Mouse (Mus musculus): ENCODE results near the gene Mmp28.

Mmp28 gene

DNA sequence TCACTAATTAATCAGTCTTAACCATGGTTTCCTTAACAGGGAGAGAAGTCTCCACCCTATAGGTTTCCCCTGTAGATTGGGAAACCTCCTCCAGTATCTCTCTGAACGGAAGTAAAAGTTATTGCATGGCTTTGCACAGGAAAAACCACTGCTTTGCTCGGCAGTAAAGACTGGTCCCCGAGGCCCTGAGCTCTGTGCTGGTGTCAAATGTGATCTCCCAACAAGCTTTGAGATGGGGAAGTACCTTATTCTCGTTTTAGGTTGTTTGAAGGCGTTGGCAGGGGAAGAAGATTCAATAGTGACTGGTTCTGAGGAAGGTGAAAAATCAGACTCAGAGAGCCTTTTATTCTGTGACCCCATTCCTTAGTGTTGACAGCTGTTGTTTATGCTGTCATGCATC is 64.1 kb downstream of the Mmp28 start:
- DNase-seq, result no peak

DNA sequence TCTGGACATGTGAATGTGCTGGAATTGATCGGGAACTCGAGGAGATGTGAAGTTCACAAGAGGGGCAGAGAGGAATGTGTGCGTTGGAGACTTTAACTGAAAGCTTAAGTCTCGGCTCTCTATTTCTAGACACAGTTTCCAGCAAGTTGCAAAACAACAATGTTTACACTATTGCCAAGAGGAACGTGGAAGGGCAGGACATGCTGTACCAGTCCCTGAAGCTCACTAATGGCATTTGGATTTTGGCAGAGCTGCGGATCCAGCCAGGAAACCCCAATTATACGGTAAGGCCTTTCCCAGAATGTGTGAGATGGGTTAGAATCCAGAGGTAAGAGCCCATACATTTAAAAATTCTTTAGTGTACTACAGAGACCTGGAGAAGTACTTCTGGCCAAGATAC is 65.2 kb downstream of the Mmp28 start:
- no peak for DNase-seq

GRCm38 (mm10) chr11:83394802-83395439 is 68.0 kb downstream of the Mmp28 start:
- no peak for DNase-seq

- DNase-seq, result no peak
Observed at GRCm38 (mm10) chr11:83393062-83393461, 69.8 kb downstream of the Mmp28 start.

Measured in kidney, postnatal 25 days (tissue).